Mouse (Mus musculus) kidney, postnatal 10 days (tissue): ENCODE measurements around the gene Cyp4f16.
A peak's percentile ranks its signal among the peaks of the same experiment; 100 is the strongest.
"Not testable (repeated sequence)": the region's sequence is repeated elsewhere in the genome, so short reads cannot be mapped to it uniquely, and the experiment has no call there.

Experiments
- DNase-seq: peaks from one replicate; pipeline ENCODE4 v3.0.0; 2021; ENCODE audit warnings: mixed read lengths

Cyp4f16 gene

DNA sequence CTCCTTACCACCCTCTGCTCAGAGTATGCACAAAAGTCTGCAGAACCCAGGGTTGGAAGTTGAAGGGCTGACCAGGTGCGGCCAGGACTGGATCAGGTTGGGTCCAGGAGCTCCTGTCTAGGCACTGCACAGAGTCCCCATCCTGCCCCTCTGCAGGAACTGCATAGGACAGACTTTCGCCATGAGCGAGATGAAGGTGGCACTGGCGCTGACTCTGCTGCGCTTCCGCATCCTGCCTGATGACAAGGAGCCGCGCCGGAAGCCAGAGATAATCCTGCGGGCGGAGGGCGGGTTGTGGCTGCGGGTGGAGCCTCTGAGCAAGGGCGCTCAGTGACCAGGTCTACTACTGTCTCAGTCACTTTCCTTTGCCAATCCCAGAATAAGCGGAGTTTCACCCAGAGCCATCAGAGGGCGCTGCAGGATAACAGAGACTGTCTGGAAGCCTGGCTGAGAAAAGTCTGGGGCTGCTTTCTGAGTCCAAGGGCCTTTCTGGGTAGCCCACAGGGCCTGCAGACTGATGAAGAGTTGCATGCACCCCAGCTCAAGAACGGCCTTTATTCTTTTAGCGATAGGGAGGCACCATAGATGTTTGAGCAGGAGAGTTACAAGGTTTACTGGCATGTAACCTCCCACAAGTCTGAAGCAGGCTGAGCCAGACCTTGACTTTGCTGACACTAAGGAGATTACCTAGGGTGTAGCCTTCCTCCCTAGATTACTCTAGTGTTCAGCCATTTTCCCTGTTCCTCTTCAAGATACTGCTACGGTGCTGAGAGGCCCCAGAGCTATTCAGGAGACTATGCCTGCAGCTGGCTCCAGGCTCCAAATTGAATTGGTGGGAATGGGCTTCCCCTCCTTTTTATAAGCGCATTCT is 14.8 kb downstream of the Cyp4f16 start:
- DNase-seq: peak; percentile 82

GRCm38 (mm10) chr17:32553016-32553415 is 16.7 kb downstream of the Cyp4f16 start:
- not testable (repeated sequence) for DNase-seq

DNA sequence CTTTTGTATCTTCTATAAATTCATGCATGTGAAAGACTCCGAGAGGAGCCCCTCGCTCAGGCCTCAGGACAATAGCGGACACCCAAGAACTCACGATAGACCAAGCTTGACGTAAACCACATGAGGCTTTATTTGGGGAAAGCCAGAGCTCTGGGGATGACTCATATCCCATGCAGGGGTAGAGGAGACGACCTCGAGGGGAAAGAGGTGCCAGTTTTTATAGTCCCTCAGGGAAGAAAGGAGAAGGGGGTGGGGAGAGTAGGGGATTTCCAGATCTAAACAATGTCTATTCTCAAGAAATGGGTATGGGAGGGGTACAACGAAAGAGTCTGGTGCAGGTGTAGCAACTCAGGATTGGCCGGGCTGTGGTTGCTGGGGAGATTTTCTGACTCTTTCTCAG is 18.0 kb downstream of the Cyp4f16 start:
- not testable (repeated sequence) for DNase-seq

DNA sequence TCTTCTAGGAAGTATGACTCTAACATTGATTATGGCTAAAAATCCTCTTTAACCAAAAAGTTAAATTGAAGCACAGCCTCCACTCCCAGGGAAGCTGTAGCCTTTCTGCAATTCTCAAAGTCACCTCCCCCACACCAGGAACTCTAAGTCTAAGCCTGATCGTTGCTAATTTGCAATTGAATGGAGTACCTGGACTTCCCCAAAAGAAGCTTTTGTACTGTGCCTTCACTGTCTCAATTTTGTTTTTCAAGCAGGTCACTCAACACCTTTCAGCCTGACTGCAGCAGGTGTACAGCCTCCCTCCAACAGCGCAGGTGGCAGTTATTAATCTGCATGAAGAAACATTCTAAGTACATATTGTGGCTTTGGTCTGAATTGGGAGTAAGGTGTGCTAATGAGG is 26.9 kb downstream of the Cyp4f16 start:
- DNase-seq: not testable (repeated sequence)

GRCm38 (mm10) chr17:32573286-32573685 is 36.9 kb downstream of the Cyp4f16 start:
- not testable (repeated sequence) for DNase-seq

DNA sequence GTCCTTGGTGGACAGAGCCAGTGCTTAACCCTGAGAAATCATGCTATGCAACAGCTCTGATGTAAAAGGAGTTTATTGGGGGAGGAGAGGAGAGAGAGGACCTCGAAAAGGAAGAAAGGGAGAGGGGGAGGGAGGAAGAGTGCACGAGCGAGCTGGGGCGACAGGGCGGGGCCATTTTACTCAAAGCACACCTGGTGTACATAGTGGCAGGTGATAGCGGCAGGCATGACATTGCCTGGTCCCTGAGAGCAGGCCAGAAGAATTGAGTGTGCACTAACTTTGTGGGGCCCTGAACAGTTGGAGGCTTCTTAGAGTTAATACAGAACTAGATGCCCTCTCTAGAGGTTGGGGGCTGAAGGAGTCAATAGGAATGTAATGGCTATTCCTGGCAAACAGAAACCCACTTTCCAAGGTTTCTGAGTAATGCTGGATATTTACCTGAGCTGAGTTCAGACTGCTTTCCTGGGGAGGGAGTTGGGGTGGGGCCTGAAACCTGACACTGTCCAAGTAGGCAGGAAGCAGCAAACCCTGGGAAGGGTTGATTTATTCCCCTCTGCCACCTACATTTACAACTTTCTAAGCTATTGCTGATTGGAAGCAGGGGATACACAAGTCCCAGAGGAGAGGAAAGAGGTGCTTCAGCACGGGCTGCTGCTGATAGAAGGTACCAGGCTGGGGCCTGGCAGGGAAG is 41.3 kb downstream of the Cyp4f16 start:
- DNase-seq: no peak

DNA sequence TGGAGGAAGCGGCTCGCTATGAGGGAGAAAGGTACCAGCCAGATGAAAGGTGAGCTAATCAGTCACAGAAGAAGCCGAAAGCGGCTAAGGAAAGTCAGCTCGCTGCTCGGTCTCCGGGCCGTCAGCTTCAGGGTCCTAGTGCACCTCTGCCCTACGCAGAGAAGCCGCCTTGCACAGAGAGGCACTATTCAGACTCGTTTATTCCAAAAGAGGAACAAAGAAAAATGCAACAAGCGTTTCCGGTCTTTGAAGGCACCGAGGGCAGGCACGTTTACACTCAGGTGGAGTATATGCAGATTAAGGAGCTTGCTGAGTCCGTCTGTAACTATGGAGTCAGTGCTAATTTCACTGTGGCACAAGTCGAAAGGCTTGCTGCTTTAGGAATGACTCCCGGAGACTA is 60.1 kb downstream of the Cyp4f16 start:
- no peak for DNase-seq
